Mouse (Mus musculus) spleen, adult 2 months (tissue): ENCODE results near the gene Nav2.

Source experiments
- CTCF ChIP-seq: fragments of 200-500 bp; IDR thresholded peaks from 2 replicates; pipeline ENCODE4 v1.5.1; 2011; ENCODE audit warnings: mild to moderate bottlenecking, inconsistent platforms; ENCODE audit not compliant: insufficient read depth, insufficient read length, insufficient replicate concordance; ENCODE audit errors: extremely low read depth
- POLR2A ChIP-seq: fragments of 200-500 bp; IDR thresholded peaks from 2 replicates; pipeline ENCODE4 v1.6.1; 2011; ENCODE audit warnings: low read depth, low read length, inconsistent platforms

GRCm38 (mm10) chr7:49492622-49493021, 584.1 kb downstream of the Nav2 start:
- TF ChIP-seq POLR2A (no peak), CTCF (no peak)
